Mouse (Mus musculus) layer of hippocampus, adult 11-12 months (tissue): ENCODE measurements around the gene Pdzd7.

Experiments used
- DNase-seq: peaks from one replicate; pipeline ENCODE4 v3.0.0; 2022; ENCODE audit warnings: low spot score

Pdzd7 gene

GRCm38 (mm10) chr19:44985159-44985988 is 60.1 kb downstream of the Pdzd7 start:
- peak; percentile 2 for DNase-seq

- peak; percentile 2 for DNase-seq
Measured at GRCm38 (mm10) chr19:44984420-44984819, 61.1 kb downstream of the Pdzd7 start.

- DNase-seq: peak; percentile 12
Measured at GRCm38 (mm10) chr19:44983366-44983765, 62.2 kb downstream of the Pdzd7 start.

GRCm38 (mm10) chr19:44982477-44983115 is 62.9 kb downstream of the Pdzd7 start:
- no peak for DNase-seq

GRCm38 (mm10) chr19:44980787-44981186 is 64.7 kb downstream of the Pdzd7 start:
- no peak for DNase-seq

GRCm38 (mm10) chr19:44977148-44977547 is 68.4 kb downstream of the Pdzd7 start:
- DNase-seq: no peak
